Mouse (Mus musculus) neutrophil, adult 83 days (primary cell): ENCODE data around the gene Ahnak. TPM values are rescaled to one million over a fixed set of nuclear protein-coding genes. Genes with fewer than 3 reads are reported as not detected.

ENCODE experiments used
- total RNA-seq, 2 experiments: library from RNA; stranded (reverse); gene quantifications; one replicate each; pipeline ENCODE4 v1.2.4; 2023

Gene Ahnak
- 100 to 1,000 TPM; 396 to 493 TPM for total RNA-seq

DNA sequence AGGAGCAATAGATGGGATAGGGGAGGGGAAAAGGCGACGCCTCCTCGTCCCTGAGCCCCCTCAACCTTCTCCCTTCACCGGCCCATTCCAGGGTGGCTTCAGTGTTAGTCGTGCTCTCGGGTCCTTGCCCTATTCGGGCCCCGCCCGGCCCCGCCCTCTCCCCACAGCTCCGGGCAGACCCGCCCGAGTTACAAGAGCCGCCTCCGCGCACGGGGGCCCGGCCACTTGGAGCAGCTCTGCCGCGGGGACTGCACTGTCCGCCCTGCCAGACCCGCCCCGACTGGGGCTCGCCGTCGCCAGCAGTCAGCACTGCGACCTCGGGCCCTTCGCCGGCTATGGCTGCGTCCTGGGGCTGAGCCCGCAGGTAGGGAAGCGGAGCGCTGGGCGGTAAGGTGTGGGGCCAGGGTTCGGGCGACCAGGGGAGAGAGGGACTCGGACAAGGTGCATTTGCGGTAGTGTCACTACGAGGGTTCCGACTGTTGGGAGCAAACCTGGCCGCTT, at the start of gene Ahnak:
Ahnak (plus strand) TSS at position 219 of the 501 bp plus-strand sequence.

DNA sequence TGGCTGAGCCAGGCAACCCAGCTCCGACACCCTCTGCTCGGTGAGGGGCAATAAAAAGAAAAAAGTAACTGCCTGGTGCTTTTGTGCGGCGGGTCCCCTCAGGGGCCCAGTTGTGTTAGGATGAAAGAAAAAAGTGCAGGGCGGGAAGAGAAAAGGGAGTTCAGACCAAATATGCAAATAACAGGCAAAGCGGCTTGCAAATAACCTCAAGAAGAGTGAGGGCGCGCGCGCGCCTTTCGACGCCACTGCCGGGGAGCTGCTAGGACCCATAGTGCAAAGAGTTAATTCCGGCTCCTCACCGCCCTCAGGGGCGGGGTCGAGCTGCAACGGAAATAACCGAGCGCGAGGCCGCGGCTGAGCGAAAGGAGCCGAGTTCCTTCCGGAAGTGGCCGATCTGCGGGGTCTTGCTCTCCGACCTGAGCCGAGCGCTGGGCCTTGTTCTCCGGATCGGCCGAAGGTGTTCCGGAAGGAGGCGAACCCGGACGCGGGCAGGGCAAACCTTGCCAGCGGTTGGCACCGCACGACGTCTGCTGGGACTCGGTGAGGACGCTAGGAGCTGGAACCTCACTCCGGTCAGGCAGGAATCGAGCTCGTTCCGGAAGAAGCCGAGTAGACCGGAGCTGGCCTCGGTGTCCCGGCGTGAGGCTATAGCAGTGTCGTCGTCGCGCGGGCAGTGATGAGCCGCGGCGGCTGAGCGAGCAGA, 47.4 kb upstream of the Ahnak start, which contains the start of gene Mta2:
Mta2 (plus strand) TSS at position 361 of the 703 bp plus-strand sequence.

DNA sequence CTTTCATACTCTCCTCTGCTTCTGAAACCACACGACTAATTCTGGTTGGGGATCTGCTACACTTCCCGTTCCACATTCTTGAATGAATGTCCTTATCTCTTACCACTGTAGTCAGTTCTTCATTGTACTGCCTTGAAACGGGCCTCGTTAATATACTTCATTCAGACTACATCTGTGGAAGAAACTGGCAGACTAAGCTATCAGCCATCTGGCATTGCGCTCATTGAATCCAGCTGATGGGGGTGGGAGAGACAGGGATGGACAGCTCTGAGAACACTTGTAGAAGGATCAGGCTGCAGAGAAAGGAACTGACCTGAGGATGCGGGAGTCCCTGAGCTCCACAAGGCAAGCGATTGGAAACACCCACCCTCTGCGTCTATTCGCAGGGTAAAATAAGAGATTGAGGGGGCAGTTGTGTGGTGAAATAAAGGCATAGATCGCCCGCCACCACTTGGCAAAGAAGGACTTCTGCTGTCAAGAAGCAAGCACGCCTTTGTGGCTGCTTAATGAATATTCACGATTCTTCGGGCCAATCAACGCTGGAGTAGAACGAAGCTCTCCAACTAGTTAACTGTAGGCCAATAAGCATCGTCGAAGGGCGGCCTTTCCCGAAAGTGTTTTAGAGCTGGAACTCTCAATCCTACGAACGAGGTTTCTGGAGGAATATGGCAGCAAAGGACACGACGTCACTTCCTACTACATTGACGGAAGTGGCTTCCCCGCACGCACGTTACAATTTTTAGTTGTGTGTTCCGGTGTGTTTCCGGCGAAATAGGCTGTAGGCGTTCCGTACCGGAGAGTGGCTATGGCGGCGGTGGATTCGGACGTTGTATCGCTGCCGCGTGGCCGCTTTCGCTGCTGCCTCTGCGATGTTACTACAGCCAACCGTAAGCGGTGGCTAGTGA, 35.7 kb upstream of the Ahnak start, which contains the start of gene Tut1:
Tut1 (plus strand) TSS at position 713 of the 905 bp plus-strand sequence.

DNA sequence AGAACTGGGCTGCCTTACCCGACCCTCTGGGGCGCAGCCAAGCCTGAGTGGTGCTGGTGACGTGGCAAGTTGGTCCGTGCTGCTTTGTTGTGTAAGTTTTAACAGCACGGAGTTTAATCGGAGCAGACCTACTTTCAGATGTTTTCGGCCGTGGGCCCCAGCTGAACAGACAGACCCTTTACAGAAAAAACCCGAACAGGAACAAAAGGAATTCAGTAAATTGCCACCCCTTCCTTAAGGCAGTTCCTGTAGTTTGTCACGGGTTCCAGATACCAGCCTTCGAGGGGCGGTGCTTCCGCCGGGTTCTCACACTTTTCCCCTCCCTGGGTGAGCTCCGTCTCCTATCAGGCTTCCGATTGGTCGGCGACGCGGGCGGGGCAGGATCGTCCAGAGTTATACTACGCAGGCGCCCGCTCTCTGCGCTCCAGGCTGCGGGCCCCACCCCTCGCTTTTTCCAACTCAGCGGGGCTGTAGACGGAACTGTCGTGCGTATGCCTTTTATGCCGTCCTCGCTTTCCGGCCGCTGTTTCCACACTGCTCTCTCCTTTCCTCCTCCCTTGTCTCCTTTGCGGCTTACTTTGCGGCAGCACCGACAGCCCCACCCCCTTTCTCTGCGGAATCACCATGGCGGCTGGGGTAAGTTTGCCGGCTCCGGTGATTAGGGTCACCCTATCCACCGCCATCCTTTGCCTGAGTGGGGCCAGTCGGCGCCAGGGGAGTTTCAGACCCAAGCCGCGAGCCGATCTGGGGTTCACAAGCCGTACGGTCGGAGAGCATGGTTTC, 22.3 kb upstream of the Ahnak start, which contains the start of gene Eef1g:
Eef1g (plus strand) TSS at position 452 of the 783 bp plus-strand sequence.

DNA sequence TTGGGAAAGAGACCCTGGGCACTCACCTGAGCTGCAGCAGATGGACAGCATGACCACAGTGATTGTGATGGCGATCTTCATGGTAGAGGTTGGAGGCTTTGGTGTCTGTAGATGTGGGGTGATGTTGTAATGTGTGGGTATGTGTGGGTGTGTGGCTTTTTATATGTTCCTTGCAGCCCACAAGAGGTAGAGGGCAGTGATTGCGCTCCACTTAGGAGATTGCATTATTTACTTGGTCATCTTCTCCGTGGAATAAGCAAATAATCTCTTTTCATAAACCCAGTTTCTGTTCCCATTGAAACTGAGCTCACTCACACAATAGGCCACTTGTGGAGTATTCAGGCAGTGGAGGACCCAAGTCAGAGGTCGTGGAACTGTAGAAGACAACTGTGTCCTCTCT, 98.7 kb downstream of the Ahnak start, which contains the start of gene Scgb1a1:
Scgb1a1 (minus strand) TSS at position 138 of the 400 bp plus-strand sequence.

Other genes starting within 250 kb of the Ahnak start
- gene 1700092M07Rik, start 248.6 kb upstream of the Ahnak start, total RNA-seq = 1 to 10 TPM in 1 of 2 experiments, not detected in 1; 1.6 TPM
- 10 to 100 TPM; 95.0 to 99.4 TPM for gene Stx5a, start 247.9 kb upstream of the Ahnak start, total RNA-seq
- 100 to 1,000 TPM; 148 to 149 TPM for gene Nxf1, start 232.2 kb upstream of the Ahnak start, total RNA-seq
- 10 to 100 TPM; 24.2 to 30.1 TPM for gene Tmem223, start 218.3 kb upstream of the Ahnak start, total RNA-seq
- gene Tmem179b, start 214.8 kb upstream of the Ahnak start, total RNA-seq = 10 to 100 TPM; 81.5 to 81.7 TPM
- gene Taf6l, start 202.9 kb upstream of the Ahnak start, total RNA-seq = 10 to 100 TPM; 12.6 to 14.4 TPM
- 10 to 100 TPM; 42.9 to 43.0 TPM for gene Polr2g, start 190.7 kb upstream of the Ahnak start, total RNA-seq
- gene Zbtb3, start 186.7 kb upstream of the Ahnak start, total RNA-seq = 1 to 10 TPM; 1.1 to 1.4 TPM
- gene Ttc9c, start 170.0 kb upstream of the Ahnak start, total RNA-seq = 10 to 100 TPM; 25.6 to 25.7 TPM
- 10 to 100 TPM; 91.2 to 95.0 TPM for gene Hnrnpul2, start 169.3 kb upstream of the Ahnak start, total RNA-seq
- 10 to 100 TPM in 1 of 2 experiments, 1 to 10 TPM in 1; 3.1 to 11.6 TPM for gene AC129217.1, start 159.5 kb upstream of the Ahnak start, total RNA-seq
- gene Bscl2, start 151.8 kb upstream of the Ahnak start, total RNA-seq = 10 to 100 TPM; 57.2 to 57.4 TPM
- gene Gng3, start 150.1 kb upstream of the Ahnak start, total RNA-seq = under 1 TPM in 1 of 2 experiments, not detected in 1; 0.33 TPM
- under 1 TPM in 1 of 2 experiments, not detected in 1; 0.13 TPM for gene Lrrn4cl, start 138.5 kb upstream of the Ahnak start, total RNA-seq
- 10 to 100 TPM; 92.2 to 94.2 TPM for gene Ubxn1, start 117.8 kb upstream of the Ahnak start, total RNA-seq
- 10 to 100 TPM; 17.8 to 24.6 TPM for gene Uqcc3, start 108.4 kb upstream of the Ahnak start, total RNA-seq
- gene Lbhd1, start 105.6 kb upstream of the Ahnak start, total RNA-seq = 10 to 100 TPM in 1 of 2 experiments, 1 to 10 TPM in 1; 5.4 to 17.3 TPM
- not detected for gene Gm49403, start 105.4 kb upstream of the Ahnak start, total RNA-seq
- gene 1810009A15Rik, start 100.4 kb upstream of the Ahnak start, total RNA-seq = 10 to 100 TPM; 19.4 to 31.7 TPM
- 10 to 100 TPM in 1 of 2 experiments, not detected in 1; 10.3 TPM for gene Gm49416, start 100.4 kb upstream of the Ahnak start, total RNA-seq
- 10 to 100 TPM; 15.0 to 15.1 TPM for gene Ints5, start 96.3 kb upstream of the Ahnak start, total RNA-seq
- gene Ganab, start 91.2 kb upstream of the Ahnak start, total RNA-seq = 10 to 100 TPM; 88.6 to 94.6 TPM
- 10 to 100 TPM; 39.8 to 40.9 TPM for gene B3gat3, start 68.9 kb upstream of the Ahnak start, total RNA-seq
- 1 to 10 TPM; 2.4 to 3.1 TPM for gene Rom1, start 59.9 kb upstream of the Ahnak start, total RNA-seq
- 10 to 100 TPM; 46.2 to 51.1 TPM for gene Eml3, start 59.7 kb upstream of the Ahnak start, total RNA-seq
- 100 to 1,000 TPM; 106 to 109 TPM for gene Mta2, start 47.4 kb upstream of the Ahnak start, total RNA-seq
- 1 to 10 TPM; 7.5 to 8.5 TPM for gene Tut1, start 35.4 kb upstream of the Ahnak start, total RNA-seq
- gene Eef1g, start 22.2 kb upstream of the Ahnak start, total RNA-seq = 100 to 1,000 TPM; 131 to 159 TPM
- gene Scgb1a1, start 98.7 kb downstream of the Ahnak start, total RNA-seq = not detected
- gene Asrgl1, start 146.4 kb downstream of the Ahnak start, total RNA-seq = 1 to 10 TPM; 7.4 to 9.5 TPM